Mouse (Mus musculus): ENCODE data around the gene Tmem37. TPM values are rescaled to one million over a fixed set of nuclear protein-coding genes. Genes with fewer than 3 reads are reported as not detected.

The Tmem37 gene
- polyA plus RNA-seq, 1 experiment from 2014 or later: 51.3 TPM

DNA sequence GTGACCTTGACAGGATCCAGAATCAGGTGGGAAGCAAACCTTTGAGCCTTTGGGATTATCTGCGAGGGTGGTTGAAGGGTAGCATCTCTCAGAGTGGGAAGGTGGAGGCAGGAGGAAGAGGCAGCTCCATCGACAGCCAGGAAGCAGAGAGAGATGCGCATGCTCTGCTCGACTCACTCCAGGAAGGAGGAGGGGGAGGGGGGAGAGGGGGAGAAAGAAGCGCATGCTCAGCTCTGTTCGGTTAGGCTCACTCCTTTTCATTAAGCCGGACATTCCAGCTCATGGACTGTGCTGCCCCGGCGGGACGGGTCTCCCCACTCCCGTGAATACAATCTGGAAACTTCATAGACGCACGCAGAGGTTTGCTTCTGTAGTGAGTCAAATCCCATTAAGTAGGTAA is 12.8 kb upstream of the Tmem37 start:
- H3K27me3 ChIP-seq: no peaks in the 10 kb centered on the region
- no peak for ATAC-seq (replicated peaks; ENCODE audit: low FRiP score)
- H3K4me2 ChIP-seq: no peak overlapping the region
- no peak overlapping the region for H3K27ac ChIP-seq
- no peaks in the 10 kb centered on the region for H3K9me3 ChIP-seq (replicated peaks)
- no peak overlapping the region for H3K4me3 ChIP-seq (replicated peaks)
- WGBS: 63% methylated on average over 13 of the region's 13 CpGs
- no peak overlapping the region for H3K9ac ChIP-seq
- H3K36me3 ChIP-seq: no peaks in the 10 kb centered on the region
- peaks cover 14% of the 10 kb centered on the region for H3K4me1 ChIP-seq

DNA sequence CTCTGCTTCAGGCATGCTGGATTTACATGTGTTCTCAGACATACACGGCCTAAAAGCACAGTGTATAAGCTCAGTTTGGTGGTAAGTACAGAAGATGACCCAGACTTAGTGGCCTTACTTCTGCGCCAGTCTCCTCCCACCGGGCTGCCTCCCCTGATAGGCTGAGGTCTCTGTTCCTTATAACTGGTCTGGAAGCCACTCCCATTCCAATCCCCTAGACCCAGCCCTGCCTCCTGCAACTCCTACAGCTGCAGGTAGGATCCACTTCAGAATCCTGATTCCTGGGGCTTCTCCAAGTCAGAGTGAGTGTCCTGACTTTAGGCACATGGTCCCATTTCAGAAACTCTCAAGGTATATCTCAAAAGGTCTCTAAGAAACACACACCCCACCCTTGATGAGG is 11.8 kb upstream of the Tmem37 start:
- Histone ChIP-seq H3K9ac (no peak overlapping the region), H3K4me1 (peaks cover 14% of the 10 kb centered on the region), H3K9me3 (replicated peaks) (no peaks in the 10 kb centered on the region), H3K36me3 (no peaks in the 10 kb centered on the region), H3K27me3 (no peaks in the 10 kb centered on the region), H3K27ac (no peak overlapping the region), H3K4me2 (no peak overlapping the region), H3K4me3 (replicated peaks) (no peak overlapping the region)
- WGBS: 62% methylated on average over 3 of the region's 3 CpGs
- no peak for ATAC-seq (replicated peaks; ENCODE audit: low FRiP score)

DNA sequence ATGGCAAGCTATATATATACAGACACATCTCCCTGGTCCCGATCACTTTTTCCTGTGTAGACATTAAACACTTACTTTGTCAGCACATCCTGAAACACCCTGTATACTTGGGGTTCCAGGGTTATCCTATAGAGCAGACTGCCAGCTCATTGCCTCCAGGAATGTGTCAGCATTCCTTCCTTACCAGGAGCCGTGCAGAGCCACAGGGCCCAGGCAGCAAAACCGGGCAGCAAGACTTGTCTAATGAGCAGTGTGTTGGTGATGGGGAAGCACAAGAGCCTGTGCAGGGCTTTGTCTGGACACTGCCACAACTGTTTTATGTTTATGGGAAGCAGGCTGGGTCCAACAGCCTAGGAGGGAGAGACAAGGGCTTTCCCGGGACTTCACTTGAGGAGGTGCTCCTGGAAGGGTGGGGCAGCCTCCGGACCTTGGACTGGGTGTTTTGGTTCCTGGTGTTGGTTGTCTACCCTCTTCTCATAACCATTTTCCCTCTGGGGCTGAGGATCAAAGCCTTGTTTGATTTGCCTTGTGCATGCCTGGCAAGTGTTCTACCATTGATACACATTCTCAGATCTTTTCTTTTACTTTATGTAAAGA is 10.1 kb upstream of the Tmem37 start:
- 57% methylated on average over 5 of the region's 5 CpGs for WGBS
- Histone ChIP-seq H3K27ac (no peak overlapping the region), H3K9ac (no peak overlapping the region), H3K36me3 (no peaks in the 10 kb centered on the region), H3K27me3 (no peaks in the 10 kb centered on the region), H3K4me1 (peaks cover 14% of the 10 kb centered on the region), H3K4me3 (replicated peaks) (no peak overlapping the region), H3K4me2 (no peak overlapping the region), H3K9me3 (replicated peaks) (no peaks in the 10 kb centered on the region)
- ATAC-seq (replicated peaks; ENCODE audit: low FRiP score): 0 out of 2 replicates have a peak, but pooled peaks have one; percentile 5

DNA sequence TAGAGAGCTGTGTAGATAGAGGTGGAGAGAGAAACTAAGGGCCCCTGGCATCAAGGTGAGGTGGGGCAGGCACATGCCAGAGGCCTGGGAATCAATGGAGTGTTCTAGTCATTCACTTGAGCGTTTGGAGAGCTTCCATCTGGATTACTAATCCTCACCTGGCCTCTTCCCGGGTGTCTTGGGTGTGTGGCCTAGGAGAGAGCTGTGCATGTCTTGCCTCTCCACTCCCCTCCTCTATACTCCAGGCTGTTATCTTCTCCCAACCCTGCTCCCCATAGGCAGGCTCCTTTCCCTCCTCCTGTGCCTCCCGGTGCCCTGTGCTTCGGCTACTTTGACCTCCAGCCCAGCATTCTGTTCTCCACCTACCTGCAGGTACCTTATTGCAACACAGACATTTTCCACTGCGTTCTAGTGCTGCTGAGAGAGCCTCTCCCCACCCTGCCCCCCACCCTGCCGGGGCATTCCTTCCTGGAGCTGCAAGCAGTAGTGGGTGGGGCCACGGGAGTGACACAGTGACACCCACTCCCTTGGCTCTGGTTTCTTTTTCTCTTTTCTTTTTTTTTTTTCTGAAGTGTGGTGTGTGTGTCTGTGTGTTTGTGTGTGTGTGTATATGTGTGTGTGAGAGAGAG is 9.2 kb upstream of the Tmem37 start:
- 16% methylated on average over 7 of the region's 7 CpGs for WGBS
- Histone ChIP-seq H3K4me3 (replicated peaks) (no peak overlapping the region), H3K4me1 (peaks cover 18% of the 10 kb centered on the region), H3K9ac (no peak overlapping the region), H3K4me2 (peak overlapping the region; percentile 43), H3K36me3 (no peaks in the 10 kb centered on the region), H3K9me3 (replicated peaks) (no peaks in the 10 kb centered on the region), H3K27me3 (no peaks in the 10 kb centered on the region), H3K27ac (no peak overlapping the region)
- ATAC-seq (replicated peaks; ENCODE audit: low FRiP score): peak; percentile 37

DNA sequence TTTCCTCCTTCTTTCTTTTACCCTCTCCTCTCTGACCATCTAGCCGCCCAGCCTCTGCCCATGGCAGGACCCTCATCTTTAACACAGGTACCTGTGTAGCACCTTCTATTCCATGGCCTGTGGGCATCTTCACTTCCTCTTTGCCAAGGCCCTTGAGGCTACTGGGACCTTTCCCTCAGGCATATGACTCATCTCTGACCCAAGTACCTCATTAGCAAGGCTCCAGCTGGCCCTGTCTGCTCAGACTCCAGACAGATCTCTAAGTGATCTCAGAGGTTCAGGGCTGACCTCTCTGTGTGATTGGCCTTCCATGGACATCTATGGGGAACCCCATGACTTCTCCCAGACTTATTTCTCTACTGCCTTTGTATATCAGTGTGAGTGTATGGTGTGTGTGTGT is 6.8 kb upstream of the Tmem37 start:
- Histone ChIP-seq H3K4me1 (peaks cover 21% of the 10 kb centered on the region), H3K36me3 (no peaks in the 10 kb centered on the region), H3K9ac (no peak overlapping the region), H3K9me3 (replicated peaks) (no peaks in the 10 kb centered on the region), H3K27ac (no peak overlapping the region), H3K27me3 (no peaks in the 10 kb centered on the region), H3K4me2 (no peak overlapping the region), H3K4me3 (replicated peaks) (no peak overlapping the region)
- 93% methylated on average over 1 of the region's 1 CpGs for WGBS
- no peak for ATAC-seq (replicated peaks; ENCODE audit: low FRiP score)

DNA sequence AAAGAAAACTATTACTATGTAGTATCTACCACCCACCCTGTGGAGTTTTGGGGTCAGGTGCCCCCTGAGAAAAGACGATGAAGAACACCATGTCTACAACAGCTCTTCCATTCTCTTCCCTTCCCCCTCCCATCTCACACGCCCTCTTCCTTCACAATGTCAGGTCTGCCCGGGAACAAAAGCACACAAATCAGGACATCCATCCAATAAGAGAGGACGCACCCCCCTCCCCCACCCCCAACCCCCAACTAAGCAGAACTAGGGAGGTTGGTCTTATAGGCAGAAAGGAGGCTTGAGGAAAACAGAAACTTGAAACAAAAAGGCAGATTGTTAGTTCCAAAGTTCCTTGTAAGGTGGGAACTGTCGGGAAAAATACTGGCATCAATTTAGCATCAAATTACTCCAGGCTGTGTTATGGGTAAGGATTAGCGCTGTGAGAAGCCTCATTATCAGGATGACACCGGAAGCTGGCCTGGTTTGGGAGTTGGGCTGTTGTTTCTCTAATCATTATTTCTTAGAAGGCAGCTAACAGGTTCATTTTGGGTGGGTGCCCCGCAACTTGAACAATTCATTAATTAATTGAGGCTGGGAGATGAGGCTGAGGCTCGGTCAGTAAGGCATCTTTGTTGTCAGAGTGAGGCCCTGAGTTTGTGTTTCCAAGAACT is 4.0 kb upstream of the Tmem37 start:
- no peaks in the 10 kb centered on the region for H3K9me3 ChIP-seq (replicated peaks)
- no peaks in the 10 kb centered on the region for H3K27me3 ChIP-seq
- peaks cover 33% of the 10 kb centered on the region for H3K4me1 ChIP-seq
- no peak overlapping the region for H3K27ac ChIP-seq
- 22% methylated on average over 9 of the region's 9 CpGs for WGBS
- no peak for ATAC-seq (replicated peaks; ENCODE audit: low FRiP score)
- no peak overlapping the region for H3K9ac ChIP-seq
- H3K4me3 ChIP-seq (replicated peaks): no peak overlapping the region
- no peak overlapping the region for H3K4me2 ChIP-seq
- no peaks in the 10 kb centered on the region for H3K36me3 ChIP-seq

DNA sequence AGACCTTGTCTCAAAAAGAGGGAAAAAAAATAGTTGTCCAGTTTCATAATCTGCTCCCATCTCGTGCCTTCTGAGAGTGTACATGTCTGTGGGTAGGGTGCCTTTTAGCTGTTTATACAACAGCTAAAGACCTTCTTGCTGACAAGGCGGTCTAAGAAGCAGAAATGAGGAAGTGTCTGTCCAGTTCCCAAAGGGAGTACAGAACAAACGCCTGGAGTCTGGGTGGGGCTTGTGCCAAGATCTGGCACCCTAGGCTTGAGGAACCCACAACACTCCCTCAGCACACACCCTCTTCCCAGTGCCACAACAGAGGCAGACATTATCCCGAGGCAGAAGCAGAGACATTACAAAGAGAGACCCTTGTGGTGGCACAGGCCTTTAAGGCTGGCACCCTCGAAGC is 1.6 kb upstream of the Tmem37 start:
- H3K4me2 ChIP-seq: no peak overlapping the region
- no peak overlapping the region for H3K27ac ChIP-seq
- H3K9ac ChIP-seq: no peak overlapping the region
- H3K4me3 ChIP-seq (replicated peaks): no peak overlapping the region
- whole genome bisulfite sequencing: 81% methylated on average over 5 of the region's 5 CpGs
- H3K36me3 ChIP-seq: no peaks in the 10 kb centered on the region
- H3K27me3 ChIP-seq: no peaks in the 10 kb centered on the region
- no peaks in the 10 kb centered on the region for H3K9me3 ChIP-seq (replicated peaks)
- ATAC-seq (replicated peaks; ENCODE audit: low FRiP score): no peak
- peaks cover 34% of the 10 kb centered on the region for H3K4me1 ChIP-seq

DNA sequence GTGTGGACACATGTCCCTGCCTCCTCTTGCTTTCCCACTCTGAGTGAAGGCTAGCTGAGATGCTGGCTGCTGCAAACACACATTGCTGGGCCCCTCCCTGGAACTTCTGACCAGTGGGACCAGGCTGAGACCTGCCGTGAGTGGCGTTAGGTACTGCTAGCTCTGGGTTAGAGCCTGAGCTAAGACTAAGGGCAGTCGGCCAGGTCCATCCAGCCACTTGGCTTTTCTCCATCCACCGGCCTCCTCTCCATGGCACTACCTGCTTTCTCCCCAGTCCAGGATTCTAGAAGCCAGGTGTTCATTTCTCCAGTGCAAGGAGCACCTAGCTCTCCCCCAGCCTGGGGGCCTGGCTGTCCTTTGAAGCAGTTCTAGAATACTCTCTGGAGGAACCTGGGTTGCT is 1.1 kb upstream of the Tmem37 start:
- 71% methylated on average over 4 of the region's 4 CpGs for WGBS
- Histone ChIP-seq H3K4me2 (0 out of 2 replicates have a peak overlapping the region, but pooled peaks have one; percentile 23), H3K4me3 (replicated peaks) (no peak overlapping the region), H3K27ac (peak overlapping the region; percentile 85), H3K9me3 (replicated peaks) (no peaks in the 10 kb centered on the region), H3K4me1 (peaks cover 34% of the 10 kb centered on the region), H3K27me3 (no peaks in the 10 kb centered on the region), H3K9ac (no peak overlapping the region), H3K36me3 (no peaks in the 10 kb centered on the region)
- ATAC-seq (replicated peaks; ENCODE audit: low FRiP score): no peak

DNA sequence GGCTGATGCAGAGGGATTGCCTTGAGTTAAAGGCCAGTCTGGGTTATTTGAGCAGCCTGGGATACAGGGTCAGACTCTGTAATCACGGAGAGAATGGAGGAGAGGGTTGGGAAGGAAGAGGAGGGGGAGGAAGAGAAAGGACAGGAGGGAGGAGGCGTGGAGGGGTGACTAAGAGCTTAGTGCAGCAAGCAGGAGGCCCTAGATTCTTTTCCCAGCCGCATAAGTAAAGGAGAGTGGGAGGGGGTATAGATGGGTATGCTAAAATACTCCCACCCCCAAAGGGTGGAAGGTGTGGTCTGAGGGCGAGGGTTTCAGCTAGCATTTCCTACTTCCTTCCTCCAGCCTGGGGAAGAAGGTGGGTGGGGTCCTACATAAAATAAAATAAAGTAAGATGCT is 431 bp upstream of the Tmem37 start:
- Histone ChIP-seq H3K36me3 (no peaks in the 10 kb centered on the region), H3K9me3 (replicated peaks) (no peaks in the 10 kb centered on the region), H3K27me3 (no peaks in the 10 kb centered on the region), H3K4me3 (replicated peaks) (peak overlapping the region; percentile 45), H3K27ac (peak overlapping the region; percentile 85), H3K4me2 (peak overlapping the region; percentile 85), H3K9ac (no peak overlapping the region), H3K4me1 (peaks cover 34% of the 10 kb centered on the region)
- peak; percentile 31 for ATAC-seq (replicated peaks; ENCODE audit: low FRiP score)
- WGBS: 10% methylated on average over 4 of the region's 4 CpGs

DNA sequence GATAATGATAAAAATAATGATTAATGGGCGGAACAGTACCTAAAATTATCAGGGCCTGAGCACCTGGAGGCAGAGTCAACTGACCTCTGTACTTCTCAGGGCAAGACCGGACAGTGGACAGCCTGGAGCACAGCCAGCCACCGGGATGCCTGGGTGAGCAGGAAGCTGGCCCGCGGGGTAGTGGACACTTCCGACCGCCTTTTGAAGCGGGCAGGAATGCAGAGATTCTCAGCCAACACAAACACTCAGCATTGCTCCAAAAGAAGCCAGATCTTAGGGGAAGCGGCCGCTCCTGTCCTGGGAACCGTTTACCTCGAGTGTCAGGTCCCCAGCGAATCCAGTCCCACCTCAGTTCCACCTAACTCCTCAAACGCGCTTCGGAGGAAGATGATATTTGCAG is 974 bp downstream of the Tmem37 start:
- H3K27me3 ChIP-seq: no peaks in the 10 kb centered on the region
- H3K4me1 ChIP-seq: peaks cover 29% of the 10 kb centered on the region
- 0 out of 2 replicates have a peak, but pooled peaks cover 2% of the 10 kb centered on the region for H3K36me3 ChIP-seq
- peak overlapping the region; percentile 39 for H3K9ac ChIP-seq
- peak overlapping the region; percentile 85 for H3K4me2 ChIP-seq
- peak overlapping the region; percentile 45 for H3K4me3 ChIP-seq (replicated peaks)
- WGBS: 5% methylated on average over 16 of the region's 16 CpGs
- no peaks in the 10 kb centered on the region for H3K9me3 ChIP-seq (replicated peaks)
- ATAC-seq (replicated peaks; ENCODE audit: low FRiP score): no peak
- peak overlapping the region; percentile 85 for H3K27ac ChIP-seq

DNA sequence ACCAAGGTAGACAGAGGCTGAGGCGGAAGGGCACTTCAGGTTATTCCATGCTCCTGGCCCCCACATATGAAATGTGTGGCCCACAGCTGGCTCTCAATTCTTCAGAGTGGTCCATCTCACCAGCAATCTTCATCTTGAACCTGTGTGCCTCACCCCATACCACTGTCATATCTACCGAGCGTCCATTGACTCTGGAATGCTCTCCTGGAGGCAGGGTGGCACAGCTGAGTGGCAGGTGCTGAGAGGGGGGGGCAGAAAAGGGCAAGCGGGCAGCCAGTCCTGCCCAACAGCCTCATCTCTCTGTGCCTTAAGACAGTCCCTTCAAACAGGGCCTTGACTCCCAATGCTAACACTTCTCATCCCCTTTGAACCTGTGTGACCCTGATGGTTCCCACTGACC is 2.7 kb downstream of the Tmem37 start:
- Histone ChIP-seq H3K4me2 (peak overlapping the region; percentile 85; the same call in 1 of the 2 replicates), H3K27me3 (no peaks in the 10 kb centered on the region), H3K36me3 (peaks cover 8% of the 10 kb centered on the region), H3K9me3 (replicated peaks) (no peaks in the 10 kb centered on the region), H3K27ac (no peak overlapping the region), H3K4me3 (replicated peaks) (no peak overlapping the region), H3K9ac (no peak overlapping the region), H3K4me1 (peaks cover 28% of the 10 kb centered on the region)
- WGBS: 88% methylated on average over 4 of the region's 4 CpGs
- no peak for ATAC-seq (replicated peaks; ENCODE audit: low FRiP score)

DNA sequence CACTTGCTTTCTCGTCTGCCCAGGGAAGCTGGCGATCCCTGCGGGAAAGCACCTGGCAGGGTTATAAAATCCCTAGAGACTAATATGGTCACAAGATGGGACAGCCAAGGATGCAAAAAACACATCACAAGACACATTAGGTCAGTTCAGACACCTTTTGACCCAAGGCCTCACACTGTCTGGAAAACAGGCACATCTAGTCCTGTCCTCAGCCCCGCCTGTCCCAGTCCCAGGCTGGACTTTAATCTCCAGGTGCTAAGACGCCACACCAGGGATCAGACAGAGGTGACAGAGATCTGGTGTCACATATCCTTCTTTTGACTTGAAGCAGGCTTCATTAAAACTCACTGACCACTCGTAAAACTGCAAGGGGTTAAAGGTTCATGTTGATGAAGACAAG is 3.7 kb downstream of the Tmem37 start:
- no peak overlapping the region for H3K9ac ChIP-seq
- H3K4me1 ChIP-seq: peaks cover 31% of the 10 kb centered on the region
- peaks cover 8% of the 10 kb centered on the region for H3K36me3 ChIP-seq
- H3K4me3 ChIP-seq (replicated peaks): no peak overlapping the region
- H3K4me2 ChIP-seq: no peak overlapping the region
- no peak for ATAC-seq (replicated peaks; ENCODE audit: low FRiP score)
- WGBS: 48% methylated on average over 6 of the region's 6 CpGs
- H3K27ac ChIP-seq: no peak overlapping the region
- no peaks in the 10 kb centered on the region for H3K9me3 ChIP-seq (replicated peaks)
- H3K27me3 ChIP-seq: no peaks in the 10 kb centered on the region
